In genomic region chr12:31296097-31296496, GRCm38 (mm10) we compare ENCODE assay signal across 34 mouse cellular contexts. TPM values are rescaled to one million over a fixed set of nuclear protein-coding genes. Genes with fewer than 3 reads are reported as not detected.
A peak's percentile ranks its signal among the peaks of the same experiment; 100 is the strongest.
DNase-seq lines count a peak whose midpoint lies in the region; ATAC-seq lines count a peak whose summit lies in the region.
"Had no signal": no experiment of that assay in that cellular context is flagged by ENCODE, and none has a peak within 500 bp of the region (broad histone marks: within the 10 kb centered on the region; RNA-seq: fewer than 3 reads in every experiment).

No protein-coding gene starts in this region.

- H3K4me2 ChIP-seq in kidney, embryonic 14.5 days (replicated peaks; ENCODE audit: low read depth, low read length) = no peak overlapping the region
- H3K4me2 ChIP-seq: embryonic facial prominence, embryonic 12.5 days; heart, embryonic 11.5 days; hindbrain, embryonic 14.5 days; liver, embryonic 12.5 days; midbrain, embryonic 13.5 days had no signal

- no peaks in the 10 kb centered on the region for H3K9me3 ChIP-seq in kidney, embryonic 14.5 days (ENCODE audit: control insufficient read depth, low read length)
- H3K9me3 ChIP-seq in limb, embryonic 10.5 days (replicated peaks) = no peaks in the 10 kb centered on the region
- H3K9me3 ChIP-seq: embryonic facial prominence, embryonic 12.5 days; liver, embryonic 12.5 days; midbrain, embryonic 13.5 days had no signal

- H3K27me3 ChIP-seq in kidney, embryonic 14.5 days (ENCODE audit: control insufficient read depth, insufficient read depth, low read length) = no peaks in the 10 kb centered on the region
- H3K27me3 ChIP-seq in limb, embryonic 10.5 days (ENCODE audit: low read depth, poor library complexity, severe bottlenecking) = no peaks in the 10 kb centered on the region
- H3K27me3 ChIP-seq: embryonic facial prominence, embryonic 12.5 days; liver, embryonic 12.5 days; midbrain, embryonic 13.5 days had no signal

- ATAC-seq in kidney, embryonic 14.5 days (ENCODE audit: low FRiP score, low TSS enrichment) = no peak
- no peak for ATAC-seq in inflammation-experienced regulatory T-cells, adult 6 months
- ATAC-seq in CD4-positive, CD25-positive, alpha-beta regulatory T cell, adult 4 months = no peak
- ATAC-seq: forebrain, embryonic 14.5 days; liver, embryonic 12.5 days; liver, postnatal 0 days; midbrain, embryonic 13.5 days had no signal

- peaks cover 43% of the 10 kb centered on the region for H3K4me1 ChIP-seq in kidney, embryonic 14.5 days (ENCODE audit: control insufficient read depth, insufficient read depth, low read length)
- H3K4me1 ChIP-seq in limb, embryonic 10.5 days = peaks cover 42% of the 10 kb centered on the region
- H3K4me1 ChIP-seq: liver, embryonic 12.5 days; megakaryocyte, embryonic 14.5 days; midbrain, embryonic 13.5 days had no signal

- no peak overlapping the region for H3K9ac ChIP-seq in kidney, embryonic 14.5 days (ENCODE audit: low read depth, low read length)
- H3K9ac ChIP-seq: embryonic facial prominence, embryonic 12.5 days; hindbrain, embryonic 14.5 days; liver, embryonic 12.5 days; liver, postnatal 0 days; midbrain, embryonic 13.5 days had no signal

- 56% methylated on average over 4 of the region's 4 CpGs for WGBS in kidney, embryonic 14.5 days
- WGBS in limb, embryonic 10.5 days = 57% methylated on average over 4 of the region's 4 CpGs

- peak; percentile 57 for DNase-seq in kidney, adult 11 months
- no peak for DNase-seq in kidney, postnatal 10 days
- peak; percentile 51 for DNase-seq in 416B (ENCODE audit: low read depth)
- DNase-seq in limb, embryonic 10.5 days (ENCODE audit: low spot score) = no peak
- no peak for DNase-seq in adrenal gland, adult 18-20 months (ENCODE audit: low spot score in 2 of 2)
- DNase-seq: adrenal gland, postnatal 14 days; cerebellum, adult 11 months; cerebellum, adult 9-10 months; cerebellum, postnatal 36 days; gastrocnemius, postnatal 14 days; liver, postnatal 0 days; right cerebral cortex, postnatal 14 days; thymus, adult 18-20 months; thymus, postnatal 25 days had no signal

- H3K4me3 ChIP-seq in kidney, embryonic 14.5 days (ENCODE audit: low read length) = no peak overlapping the region
- no peak overlapping the region for H3K4me3 ChIP-seq in limb, embryonic 10.5 days
- H3K4me3 ChIP-seq: embryonic facial prominence, embryonic 12.5 days; liver, embryonic 12.5 days; megakaryocyte, embryonic 14.5 days; midbrain, embryonic 13.5 days had no signal

- peak overlapping the region; percentile 6; the same call in 1 of the 2 replicates for H3K27ac ChIP-seq in kidney, embryonic 14.5 days (ENCODE audit: low read depth, low read length)
- H3K27ac ChIP-seq in limb, embryonic 10.5 days = 0 out of 2 replicates have a peak overlapping the region, but pooled peaks have one; percentile 2
- H3K27ac ChIP-seq: embryonic facial prominence, embryonic 12.5 days; hindbrain, embryonic 14.5 days; liver, embryonic 12.5 days; midbrain, embryonic 13.5 days had no signal

- peaks cover 76% of the 10 kb centered on the region for H3K36me3 ChIP-seq in kidney, embryonic 14.5 days (ENCODE audit: control insufficient read depth, insufficient read depth, low read length)
- H3K36me3 ChIP-seq in limb, embryonic 10.5 days = peaks cover 73% of the 10 kb centered on the region
- H3K36me3 ChIP-seq: liver, embryonic 12.5 days; midbrain, embryonic 13.5 days had no signal

RNA-seq across cellular contexts. Expression of gene Lamb1, which starts 31.1 kb away (rescaled TPM):
- polyA plus RNA-seq in kidney, embryonic 14.5 days (2014; fragmentation: Nextera tagmentation; extraction: Ambion mirVana) = 65.2 and 121 TPM in 2 replicates
- polyA plus RNA-seq in limb, embryonic 10.5 days (2016; fragmentation: Nextera tagmentation; extraction: Ambion mirVana) = 40.5 and 44.6 TPM in 2 replicates
- 100 to 1,000 TPM; 135 to 197 TPM for total RNA-seq in adrenal gland, adult 18-20 months (2021)
- not detected for polyA plus RNA-seq in inflammation-experienced regulatory T-cells, adult 6 months (2017; shearing (Covaris generic))
- polyA plus RNA-seq in CD4-positive, CD25-positive, alpha-beta regulatory T cell, adult 4 months (2017; shearing (Covaris generic)) = not detected
- total RNA-seq: granulocyte monocyte progenitor cell, adult 5-6 weeks; hematopoietic stem cell, adult 5-6 weeks had no signal

RNA-seq across cellular contexts. Expression of gene Dld, which starts 55.2 kb away (rescaled TPM):
- polyA plus RNA-seq in kidney, embryonic 14.5 days (2014; fragmentation: Nextera tagmentation; extraction: Ambion mirVana) = 127 and 145 TPM in 2 replicates
- polyA plus RNA-seq in limb, embryonic 10.5 days (2016; fragmentation: Nextera tagmentation; extraction: Ambion mirVana) = 129 and 155 TPM in 2 replicates
- total RNA-seq in adrenal gland, adult 18-20 months (2021) = 100 to 1,000 TPM; 344 to 404 TPM
- 100 to 1,000 TPM in 1 of 3 experiments, 10 to 100 TPM in 2; 92.6 to 105 (median 93.2) TPM for polyA plus RNA-seq in inflammation-experienced regulatory T-cells, adult 6 months (2017; shearing (Covaris generic))
- polyA plus RNA-seq in CD4-positive, CD25-positive, alpha-beta regulatory T cell, adult 4 months (2017; shearing (Covaris generic)) = 100 to 1,000 TPM in 1 of 2 experiments, 10 to 100 TPM in 1; 92.4 to 102 TPM

RNA-seq across cellular contexts. Expression of gene Gm6993, which starts 55.5 kb away (rescaled TPM):
- not detected in 2 replicates for polyA plus RNA-seq in kidney, embryonic 14.5 days (2014; fragmentation: Nextera tagmentation; extraction: Ambion mirVana)
- polyA plus RNA-seq in limb, embryonic 10.5 days (2016; fragmentation: Nextera tagmentation; extraction: Ambion mirVana) = not detected in 2 replicates
- total RNA-seq in adrenal gland, adult 18-20 months (2021) = not detected
- not detected for polyA plus RNA-seq in inflammation-experienced regulatory T-cells, adult 6 months (2017; shearing (Covaris generic))
- not detected for polyA plus RNA-seq in CD4-positive, CD25-positive, alpha-beta regulatory T cell, adult 4 months (2017; shearing (Covaris generic))
- total RNA-seq: adrenal gland, postnatal 14 days; gastrocnemius, postnatal 14 days; granulocyte monocyte progenitor cell, adult 5-6 weeks; hematopoietic stem cell, adult 5-6 weeks; layer of hippocampus, adult 8-10 months; left cerebral cortex, postnatal 10 days; monocyte, adult 5-6 weeks had no signal
- polyA plus RNA-seq: embryonic facial prominence, embryonic 12.5 days; forebrain, embryonic 14.5 days; heart, embryonic 11.5 days; heart, postnatal 0 days; hindbrain, embryonic 14.5 days; limb, embryonic 14.5 days; liver, embryonic 12.5 days; liver, postnatal 0 days; lung, embryonic 16.5 days; midbrain, embryonic 13.5 days; neural tube, embryonic 14.5 days; stomach, embryonic 16.5 days had no signal

Comparison
In these comparisons a context has a peak if more than half of its experiments do, and no peak if none do; other contexts are left out.
1. DNase-seq: peak in kidney, adult 11 months (single experiment) and 416B (single experiment); none in kidney, postnatal 10 days (single experiment), limb, embryonic 10.5 days (single experiment) and adrenal gland, adult 18-20 months (0 of 2).
2. RNA of gene Lamb1, which starts 31.1 kb away (polyA plus RNA-seq): 65.2 to 121 TPM in kidney, embryonic 14.5 days and 40.5 to 44.6 TPM in limb, embryonic 10.5 days; not detected in CD4-positive, CD25-positive, alpha-beta regulatory T cell, adult 4 months and not detected in inflammation-experienced regulatory T-cells, adult 6 months; every median in the first group is over 10 times any median in the second.